Mouse (Mus musculus) cerebellum, adult 2 months (tissue): Measurements from ENCODE around the gene Chd2. TPM values are rescaled to one million over a fixed set of nuclear protein-coding genes. Genes with fewer than 3 reads are reported as not detected.

Experiments used
- DNase-seq, 2 experiments: peaks; one replicate each; pipeline ENCODE4 v3.0.0; 2021
- H3K27ac ChIP-seq: fragments of 200-500 bp; 2 replicates; pipeline ENCODE4 v1.5.1; 2012; ENCODE audit warnings: low read length, control low read depth, inconsistent platforms; ENCODE audit not compliant: insufficient read depth
- H3K27me3 ChIP-seq: fragments of 200-500 bp; 2 replicates; pipeline ENCODE4 v1.6.1; 2012; ENCODE audit warnings: inconsistent platforms, mild to moderate bottlenecking, low read length, moderate library complexity; ENCODE audit not compliant: control insufficient read depth, insufficient read depth
- H3K4me1 ChIP-seq: fragments of 200-500 bp; 2 replicates; pipeline ENCODE4 v1.6.1; 2011; ENCODE audit warnings: low read length; ENCODE audit not compliant: control insufficient read depth, insufficient read depth
- H3K4me3 ChIP-seq: fragments of 200-500 bp; replicated peaks from 2 replicates; pipeline ENCODE3; 2011; ENCODE audit warnings: mild to moderate bottlenecking, low read depth, low read length, control low read depth; ENCODE audit not compliant: insufficient read depth
- CTCF ChIP-seq: fragments of 200-500 bp; IDR thresholded peaks from 2 replicates; pipeline ENCODE4 v1.5.1; 2011; ENCODE audit warnings: low read depth, mild to moderate bottlenecking, control low read depth, low read length, moderate library complexity, borderline replicate concordance; ENCODE audit not compliant: insufficient read depth
- POLR2A ChIP-seq: fragments of 200-500 bp; IDR thresholded peaks from 2 replicates; pipeline ENCODE4 v1.6.1; 2011; ENCODE audit warnings: low read length, control low read depth, borderline replicate concordance; ENCODE audit not compliant: insufficient read depth
- WGBS: fragments of 180-500 bp; shearing (Covaris S2); methylation state at CpG from one replicate; pipeline ENCODE4 v1.1.7; 2018; 5-methylcytosine and 5-hydroxymethylcytosine counted together
- polyA plus RNA-seq: library from polyadenylated mRNA; depleted of rRNA; stranded (reverse); fragments of >200 nt; gene quantifications from 2 replicates; pipeline ENCODE4 v1.2.3, GENCODE M21; 2012

Chd2 gene
- polyA plus RNA-seq, 1 experiment: 49.2 TPM

GRCm38 (mm10) chr7:73442246-73442645 lies 99.4 kb downstream of the Chd2 start:
- Histone ChIP-seq H3K27me3 (no peaks in the 10 kb centered on the region), H3K27ac (no peak overlapping the region), H3K4me1 (no peaks in the 10 kb centered on the region), H3K4me3 (no peak overlapping the region)
- WGBS: 83% methylated on average over 4 of the region's 4 CpGs
- no peak for TF ChIP-seq CTCF
- TF ChIP-seq POLR2A: no peak
- no peak for DNase-seq

- DNase-seq: no peak
- WGBS: 93% methylated on average over 3 of the region's 3 CpGs
- TF ChIP-seq CTCF (no peak), POLR2A (no peak)
Measured at GRCm38 (mm10) chr7:73441802-73442201, 99.8 kb downstream of the Chd2 start.

DNA sequence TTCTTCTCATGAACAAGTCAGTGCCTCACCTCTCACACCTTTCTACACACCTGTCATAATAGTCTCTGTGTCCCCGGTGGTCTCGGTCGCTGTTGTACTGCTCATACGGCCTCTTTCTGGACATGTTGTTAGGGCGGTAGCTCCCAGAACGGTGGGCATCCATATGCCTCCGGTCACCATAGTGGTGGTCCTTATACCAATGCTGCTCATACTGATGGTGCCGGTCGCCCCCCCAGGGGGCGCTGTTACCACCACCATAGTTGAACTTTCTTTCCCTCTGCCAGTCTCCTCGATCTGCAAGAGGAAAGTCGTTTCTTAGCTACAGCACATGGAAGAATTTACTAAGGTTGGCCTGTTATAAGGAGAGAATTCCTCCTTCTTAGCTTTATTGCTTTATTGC lies 105.9 kb downstream of the Chd2 start:
- TF ChIP-seq POLR2A: no peak
- peak; percentile 36; the same call in 1 of the 2 replicates for TF ChIP-seq CTCF
- Histone ChIP-seq H3K27me3 (no peaks in the 10 kb centered on the region), H3K4me3 (no peak overlapping the region), H3K27ac (no peak overlapping the region), H3K4me1 (0 out of 2 replicates have a peak, but pooled peaks cover 4% of the 10 kb centered on the region)
- 66% methylated on average over 12 of the region's 12 CpGs for WGBS
- no peak for DNase-seq

More at GRCm38 (mm10) chr7:73441802-73442201, 99.8 kb downstream of the Chd2 start:
- no peaks in the 10 kb centered on the region for H3K27me3 ChIP-seq
- H3K27ac ChIP-seq: no peak overlapping the region
- H3K4me3 ChIP-seq: no peak overlapping the region
- H3K4me1 ChIP-seq: no peaks in the 10 kb centered on the region

GRCm38 (mm10) chr7:73434336-73434677 lies 107.3 kb downstream of the Chd2 start:
- no peak for DNase-seq
- Histone ChIP-seq H3K4me3 (no peak overlapping the region), H3K27ac (no peak overlapping the region), H3K27me3 (no peaks in the 10 kb centered on the region), H3K4me1 (0 out of 2 replicates have a peak, but pooled peaks cover 4% of the 10 kb centered on the region)
- WGBS: 83% methylated on average over 2 of the region's 2 CpGs
- no peak for TF ChIP-seq POLR2A
- no peak for TF ChIP-seq CTCF

GRCm38 (mm10) chr7:73433637-73434335 lies 107.8 kb downstream of the Chd2 start:
- WGBS: 57% methylated on average over 6 of the region's 6 CpGs
- Histone ChIP-seq H3K27ac (no peak overlapping the region; the same call in 1 of the 2 replicates), H3K4me3 (no peak overlapping the region), H3K27me3 (no peaks in the 10 kb centered on the region), H3K4me1 (0 out of 2 replicates have a peak, but pooled peaks cover 4% of the 10 kb centered on the region)
- DNase-seq: no peak
- TF ChIP-seq POLR2A (no peak), CTCF (no peak)

- H3K27me3 ChIP-seq: no peaks in the 10 kb centered on the region
- H3K4me3 ChIP-seq: no peak overlapping the region
- no peak for DNase-seq
- H3K27ac ChIP-seq: no peak overlapping the region
- H3K4me1 ChIP-seq: peaks cover 12% of the 10 kb centered on the region
- TF ChIP-seq CTCF: no peak
- TF ChIP-seq POLR2A: no peak
- 75% methylated on average over 3 of the region's 3 CpGs for whole genome bisulfite sequencing
Measured at GRCm38 (mm10) chr7:73428525-73428924, 113.1 kb downstream of the Chd2 start.

DNA sequence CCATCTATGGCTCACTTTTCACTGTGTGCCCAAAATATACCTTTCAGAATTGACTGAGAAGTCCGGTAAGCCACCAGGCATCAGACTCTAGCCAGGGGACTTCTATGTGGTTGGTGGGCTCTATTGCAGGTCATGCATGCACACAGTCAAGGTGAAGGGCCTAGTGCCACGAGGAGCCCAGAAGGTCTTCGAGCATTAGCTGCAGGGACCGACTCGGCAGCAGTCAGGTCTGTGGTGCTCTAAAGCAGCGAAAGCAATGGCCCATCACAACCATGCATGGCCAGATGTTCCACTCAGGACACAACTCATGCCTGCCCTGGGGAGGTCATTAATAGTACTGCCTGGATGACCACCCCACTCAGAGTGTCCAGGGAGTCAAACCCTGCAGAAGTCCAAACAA lies 113.8 kb downstream of the Chd2 start:
- no peak overlapping the region for H3K4me3 ChIP-seq
- TF ChIP-seq CTCF (no peak), POLR2A (no peak)
- H3K27me3 ChIP-seq: no peaks in the 10 kb centered on the region
- H3K4me1 ChIP-seq: peaks cover 12% of the 10 kb centered on the region
- no peak for DNase-seq
- H3K27ac ChIP-seq: no peak overlapping the region
- 87% methylated on average over 6 of the region's 6 CpGs for WGBS

GRCm38 (mm10) chr7:73426752-73427386 lies 114.8 kb downstream of the Chd2 start:
- Histone ChIP-seq H3K27ac (no peak overlapping the region), H3K27me3 (no peaks in the 10 kb centered on the region), H3K4me3 (no peak overlapping the region), H3K4me1 (peaks cover 12% of the 10 kb centered on the region)
- no peak for DNase-seq
- TF ChIP-seq POLR2A: no peak
- no peak for TF ChIP-seq CTCF
- WGBS: 60% methylated on average over 8 of the region's 8 CpGs
